Mouse (Mus musculus): ENCODE measurements at regions not wholly inside any gene's neighbourhood (a gene's known extent, or its start where the extent isn't known, plus 50 kb on each side); places are given as distances from the start of the nearest gene placed in this dataset.
A peak's percentile ranks its signal among the peaks of the same experiment; 100 is the strongest.

DNA sequence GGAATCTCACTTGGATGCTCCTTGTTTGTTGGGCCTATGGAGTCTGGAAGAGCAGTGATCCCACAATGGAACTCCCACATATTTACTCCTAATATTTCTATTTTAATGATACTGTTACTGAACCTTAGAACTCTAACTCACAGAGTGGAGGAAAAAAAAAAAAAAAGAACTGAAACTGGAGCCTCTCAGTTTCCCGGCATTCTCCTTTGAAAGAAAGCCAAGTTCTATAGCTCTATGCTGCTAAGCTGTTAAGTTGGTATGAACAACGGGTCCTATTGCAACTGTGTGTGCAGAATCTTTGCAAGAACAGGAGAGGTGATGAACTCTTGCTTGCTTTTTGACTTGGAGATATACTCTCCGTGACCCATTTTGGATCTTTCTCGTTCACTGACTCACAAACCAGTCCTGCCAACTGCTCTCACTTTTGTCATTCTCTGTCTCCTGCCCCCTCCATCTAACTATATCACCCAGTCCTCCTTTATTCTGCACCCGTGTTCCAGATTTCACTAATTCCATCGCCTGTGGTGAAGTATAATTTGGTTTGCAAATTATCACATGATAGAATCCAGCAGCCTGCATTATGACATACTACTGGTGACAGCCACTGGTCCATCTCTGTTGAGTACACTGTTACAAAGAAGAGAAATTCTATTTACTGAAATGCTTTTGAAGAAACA lies 92.6 kb upstream of the Ctsc start:
- WGBS, result 66% methylated on average over 6 of the region's 6 CpGs
- H3K4me3 ChIP-seq (ENCODE audit: low read depth, low read length), result no peak overlapping the region

DNA sequence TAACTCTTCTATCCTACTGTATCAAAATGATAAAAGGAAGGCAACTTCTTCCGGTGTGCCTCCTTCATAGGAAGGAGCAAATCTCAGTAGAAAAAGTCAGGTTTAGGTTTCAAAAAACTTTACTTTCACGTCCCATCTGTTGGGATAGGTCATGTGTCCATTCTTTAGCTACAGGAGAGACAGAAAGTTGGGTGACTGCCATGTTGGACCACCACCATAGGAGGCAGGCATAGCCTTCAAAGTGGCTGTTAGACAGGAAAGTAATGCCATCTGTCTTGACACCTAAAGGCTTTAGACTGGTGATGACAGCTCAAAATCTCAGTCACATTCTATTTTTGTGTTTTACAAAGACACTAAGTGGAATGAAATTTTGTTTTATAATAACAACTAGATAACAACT lies 90.3 kb upstream of the Ctsc start:
- 78% methylated on average over 2 of the region's 2 CpGs for WGBS
- H3K4me1 ChIP-seq (ENCODE audit: control insufficient read depth, insufficient read depth, low read length), result no peaks in the 10 kb centered on the region
- H3K36me3 ChIP-seq (ENCODE audit: control insufficient read depth, insufficient read depth, low read length), result no peaks in the 10 kb centered on the region
- no peak overlapping the region for H3K27ac ChIP-seq (ENCODE audit: low read length)
- H3K9me3 ChIP-seq (replicated peaks; ENCODE audit: control insufficient read depth, low read length, poor library complexity, severe bottlenecking), result no peaks in the 10 kb centered on the region
- no peaks in the 10 kb centered on the region for H3K27me3 ChIP-seq (ENCODE audit: control insufficient read depth, insufficient read depth, low read depth, low read length)
- no peak overlapping the region for H3K4me3 ChIP-seq (ENCODE audit: low read depth, low read length)
- no peak for ATAC-seq
- H3K9ac ChIP-seq (ENCODE audit: low read depth, low read length), result no peak overlapping the region
- H3K4me2 ChIP-seq (ENCODE audit: low read length), result no peak overlapping the region

More for the DNA sequence above, 92.6 kb upstream of the Ctsc start:
- no peaks in the 10 kb centered on the region for H3K9me3 ChIP-seq (replicated peaks; ENCODE audit: control insufficient read depth, low read length, poor library complexity, severe bottlenecking)
- H3K4me2 ChIP-seq (ENCODE audit: low read length), result no peak overlapping the region
- H3K36me3 ChIP-seq (ENCODE audit: control insufficient read depth, insufficient read depth, low read length), result no peaks in the 10 kb centered on the region
- no peak for ATAC-seq
- H3K27me3 ChIP-seq (ENCODE audit: control insufficient read depth, insufficient read depth, low read depth, low read length), result no peaks in the 10 kb centered on the region
- H3K9ac ChIP-seq (ENCODE audit: low read depth, low read length), result no peak overlapping the region
- no peaks in the 10 kb centered on the region for H3K4me1 ChIP-seq (ENCODE audit: control insufficient read depth, insufficient read depth, low read length)
- H3K27ac ChIP-seq (ENCODE audit: low read length), result no peak overlapping the region

DNA sequence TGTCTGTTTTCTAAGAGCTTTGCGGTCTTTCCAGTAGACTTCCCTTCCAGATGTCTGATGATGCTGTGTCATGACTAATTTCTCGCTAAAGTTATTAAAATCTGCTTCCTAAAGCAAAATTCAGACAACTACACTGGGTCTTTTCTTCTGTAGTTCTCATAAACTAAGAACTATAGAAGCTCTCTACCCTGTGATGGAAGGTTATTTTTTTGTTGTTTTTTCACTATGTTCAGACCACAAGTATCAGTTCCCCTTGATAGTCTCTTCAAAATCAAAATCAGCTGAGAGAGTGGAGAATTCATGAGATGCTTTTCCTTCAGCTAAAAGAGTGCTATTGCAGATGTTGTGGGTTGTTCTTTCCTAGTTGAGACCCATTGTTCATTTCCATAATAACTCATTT lies 85.1 kb upstream of the Ctsc start:
- no peaks in the 10 kb centered on the region for H3K4me1 ChIP-seq (ENCODE audit: control insufficient read depth, insufficient read depth, low read length)
- no peak overlapping the region for H3K27ac ChIP-seq (ENCODE audit: low read length)
- no peak overlapping the region for H3K4me3 ChIP-seq (ENCODE audit: low read depth, low read length)
- WGBS, result 94% methylated on average over 2 of the region's 2 CpGs
- H3K9me3 ChIP-seq (replicated peaks; ENCODE audit: control insufficient read depth, low read length, poor library complexity, severe bottlenecking), result no peaks in the 10 kb centered on the region
- ATAC-seq, result no peak
- H3K27me3 ChIP-seq (ENCODE audit: control insufficient read depth, insufficient read depth, low read depth, low read length), result no peaks in the 10 kb centered on the region
- no peak overlapping the region for H3K4me2 ChIP-seq (ENCODE audit: low read length)
- H3K36me3 ChIP-seq (ENCODE audit: control insufficient read depth, insufficient read depth, low read length), result no peaks in the 10 kb centered on the region
- no peak overlapping the region for H3K9ac ChIP-seq (ENCODE audit: low read depth, low read length)

DNA sequence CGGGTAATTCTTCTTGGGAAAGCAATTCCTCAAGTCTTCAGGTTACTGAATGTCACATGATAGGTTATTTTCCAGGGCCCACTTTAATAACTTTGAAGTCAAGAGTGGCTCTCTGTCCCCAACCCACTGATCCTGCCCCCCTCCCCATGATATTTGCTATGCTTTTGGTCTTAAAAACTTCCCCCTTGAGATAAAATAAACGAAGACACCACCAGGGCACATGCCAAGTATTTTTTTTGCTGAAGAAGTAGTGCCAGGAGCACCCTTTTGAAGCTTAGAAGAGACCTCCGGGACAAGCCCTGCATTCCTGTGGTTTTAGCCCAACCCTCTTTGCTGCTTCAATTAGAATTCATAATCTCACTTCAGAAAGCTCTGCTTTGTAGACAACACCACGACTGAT lies 78.8 kb upstream of the Ctsc start:
- ATAC-seq, result no peak
- no peak overlapping the region for H3K4me3 ChIP-seq (ENCODE audit: low read depth, low read length)
- no peaks in the 10 kb centered on the region for H3K9me3 ChIP-seq (replicated peaks; ENCODE audit: control insufficient read depth, low read length, poor library complexity, severe bottlenecking)
- H3K4me1 ChIP-seq (ENCODE audit: control insufficient read depth, insufficient read depth, low read length), result no peaks in the 10 kb centered on the region
- no peak overlapping the region for H3K27ac ChIP-seq (ENCODE audit: low read length)
- no peak overlapping the region for H3K4me2 ChIP-seq (ENCODE audit: low read length)
- H3K9ac ChIP-seq (ENCODE audit: low read depth, low read length), result no peak overlapping the region
- H3K36me3 ChIP-seq (ENCODE audit: control insufficient read depth, insufficient read depth, low read length), result no peaks in the 10 kb centered on the region
- 44% methylated on average over 4 of the region's 4 CpGs for WGBS
- H3K27me3 ChIP-seq (ENCODE audit: control insufficient read depth, insufficient read depth, low read depth, low read length), result no peaks in the 10 kb centered on the region

DNA sequence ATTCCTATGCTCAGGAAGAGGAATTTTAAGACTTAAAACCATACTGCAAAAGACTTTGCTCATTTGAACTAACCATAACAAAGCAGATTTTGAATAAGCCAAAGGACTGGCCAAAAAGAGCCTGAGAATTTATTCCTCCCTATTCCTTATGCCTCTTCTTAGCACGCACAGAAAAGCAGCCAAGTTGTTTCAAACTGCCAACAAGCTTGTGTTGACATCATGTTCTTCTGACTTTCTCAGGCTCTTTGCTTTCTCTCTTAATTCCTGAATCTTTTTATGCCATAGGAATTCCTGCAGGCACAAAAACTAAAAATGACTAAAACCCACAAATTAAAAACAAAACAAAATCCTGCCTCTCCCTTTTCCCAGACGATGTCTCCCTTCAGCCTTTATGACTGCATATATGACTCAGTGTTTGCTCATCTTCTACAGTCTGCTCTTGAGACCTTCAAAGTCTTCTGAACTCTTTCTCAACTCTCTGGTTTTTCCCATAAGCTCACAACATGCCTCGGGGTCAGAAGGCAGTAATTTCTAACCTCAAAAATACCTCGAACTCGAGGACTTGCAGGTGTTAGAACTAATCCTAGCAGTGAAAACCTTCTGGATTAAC lies 77.9 kb upstream of the Ctsc start:
- Histone ChIP-seq H3K9me3 (replicated peaks; ENCODE audit: control insufficient read depth, low read length, poor library complexity, severe bottlenecking) (no peaks in the 10 kb centered on the region), H3K4me2 (ENCODE audit: low read length) (no peak overlapping the region), H3K36me3 (ENCODE audit: control insufficient read depth, insufficient read depth, low read length) (no peaks in the 10 kb centered on the region), H3K27me3 (ENCODE audit: control insufficient read depth, insufficient read depth, low read depth, low read length) (no peaks in the 10 kb centered on the region), H3K4me3 (ENCODE audit: low read depth, low read length) (no peak overlapping the region), H3K27ac (ENCODE audit: low read length) (no peak overlapping the region), H3K4me1 (ENCODE audit: control insufficient read depth, insufficient read depth, low read length) (no peaks in the 10 kb centered on the region), H3K9ac (ENCODE audit: low read depth, low read length) (no peak overlapping the region)
- ATAC-seq, result no peak
- 86% methylated on average over 5 of the region's 5 CpGs for WGBS

DNA sequence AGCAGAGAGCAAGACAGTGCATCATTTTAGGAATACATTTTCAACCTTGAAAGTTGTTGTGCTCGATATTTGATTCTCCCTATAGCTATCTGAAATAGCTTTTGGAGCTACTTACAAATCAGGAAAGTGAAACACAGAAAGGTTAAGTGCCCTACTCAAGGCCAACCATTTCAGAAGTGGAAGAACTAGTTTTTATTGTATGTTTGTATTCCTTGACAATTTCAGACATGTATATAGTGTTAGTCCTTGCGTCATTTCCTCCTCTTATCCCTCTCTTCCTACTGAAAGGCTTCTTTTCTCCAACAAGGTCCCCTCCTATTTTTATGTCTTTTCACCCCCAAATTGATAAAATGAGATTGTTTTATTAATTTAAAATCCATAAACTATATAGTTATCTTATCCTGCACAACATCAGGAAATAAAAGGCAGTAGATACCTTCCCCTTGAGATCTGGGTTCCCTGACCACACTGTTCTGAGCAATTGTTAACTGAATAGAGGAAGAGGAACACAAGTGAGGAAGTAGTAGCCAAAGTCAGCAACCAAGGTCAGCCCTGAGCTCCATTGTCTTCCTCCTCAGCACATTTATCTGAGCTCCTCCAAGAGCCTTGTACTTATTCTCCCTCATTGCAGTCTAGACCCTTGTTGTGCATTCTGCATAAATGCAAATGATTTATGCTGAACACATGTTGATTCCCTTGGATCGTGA lies 76.1 kb upstream of the Ctsc start:
- Histone ChIP-seq H3K4me2 (ENCODE audit: low read length) (no peak overlapping the region), H3K27ac (ENCODE audit: low read length) (no peak overlapping the region), H3K4me3 (ENCODE audit: low read depth, low read length) (no peak overlapping the region), H3K4me1 (ENCODE audit: control insufficient read depth, insufficient read depth, low read length) (peaks cover 3% of the 10 kb centered on the region; the same call in 1 of the 2 replicates), H3K9ac (ENCODE audit: low read depth, low read length) (no peak overlapping the region), H3K9me3 (replicated peaks; ENCODE audit: control insufficient read depth, low read length, poor library complexity, severe bottlenecking) (no peaks in the 10 kb centered on the region), H3K27me3 (ENCODE audit: control insufficient read depth, insufficient read depth, low read depth, low read length) (no peaks in the 10 kb centered on the region), H3K36me3 (ENCODE audit: control insufficient read depth, insufficient read depth, low read length) (no peaks in the 10 kb centered on the region)
- ATAC-seq, result no peak
- 88% methylated on average over 3 of the region's 3 CpGs for WGBS

DNA sequence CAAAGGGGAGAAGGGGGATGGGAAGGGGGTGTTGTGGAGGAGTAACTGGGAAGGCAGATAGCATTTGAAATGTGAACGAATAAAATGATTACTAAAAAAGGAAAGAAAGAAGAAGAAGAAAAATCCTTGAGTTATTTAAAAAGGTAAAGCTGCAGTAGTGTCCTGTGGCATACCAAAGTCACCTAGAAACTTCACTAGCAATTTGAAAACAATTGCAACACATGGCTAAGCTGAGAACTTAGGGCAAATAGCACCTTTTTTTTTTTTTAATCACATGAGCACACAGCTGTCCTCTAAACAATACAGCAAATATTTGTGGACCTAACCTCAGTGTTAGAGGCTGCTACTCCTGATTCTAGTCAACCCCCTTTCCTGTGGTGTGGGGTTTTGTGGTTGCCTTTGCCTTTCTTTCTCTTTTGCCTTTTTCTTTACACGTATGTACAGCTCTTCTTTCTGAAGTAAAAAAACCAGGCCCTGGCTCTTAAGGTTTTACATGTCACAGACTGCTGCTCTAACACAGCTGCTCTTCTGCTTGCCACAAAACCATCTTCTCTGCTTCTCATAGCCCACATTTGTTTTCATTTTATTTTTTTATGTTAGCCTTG lies 71.6 kb upstream of the Ctsc start:
- ATAC-seq, result no peak
- no peak overlapping the region; the same call in 1 of the 2 replicates for H3K4me2 ChIP-seq (ENCODE audit: low read length)

DNA sequence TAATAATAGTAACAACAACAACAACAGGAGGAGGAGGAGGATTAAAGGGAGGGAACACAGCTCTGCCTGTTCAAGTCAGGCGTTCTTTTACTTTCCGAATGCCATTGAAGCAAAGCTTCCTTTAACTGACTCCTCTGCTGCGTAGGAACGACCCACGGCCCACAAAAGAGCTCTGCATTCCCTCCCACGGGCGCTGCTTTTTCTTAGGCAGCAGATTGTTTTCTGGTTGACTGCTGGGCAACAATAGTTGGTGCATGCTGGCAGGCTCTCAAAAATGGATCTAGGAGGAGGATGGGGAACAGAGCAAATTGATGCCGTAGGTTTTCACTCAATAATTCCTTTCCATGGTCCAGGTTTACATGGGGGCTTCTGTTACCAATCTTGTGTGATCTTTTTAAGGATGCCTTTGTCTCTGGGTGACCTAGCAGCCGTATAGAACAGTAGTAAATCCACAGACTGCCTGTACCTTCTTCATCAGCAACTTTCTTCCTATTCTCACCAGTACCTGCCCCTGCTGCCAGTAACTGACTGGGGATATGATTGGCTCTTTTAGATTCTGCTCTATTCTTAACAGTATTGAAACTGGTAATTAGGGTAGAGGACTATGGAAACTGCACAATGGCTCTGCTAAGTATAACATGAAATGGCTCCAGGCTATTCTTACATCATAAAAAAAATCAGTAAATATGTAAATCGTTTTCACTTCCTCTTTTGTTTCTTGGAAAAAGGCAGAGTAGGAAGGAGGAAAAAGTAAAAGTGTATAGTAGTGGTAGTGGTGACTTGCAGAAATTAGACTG lies 70.8 kb upstream of the Ctsc start:
- 9% methylated on average over 10 of the region's 10 CpGs for WGBS
- no peaks in the 10 kb centered on the region for H3K9me3 ChIP-seq (replicated peaks; ENCODE audit: control insufficient read depth, low read length, poor library complexity, severe bottlenecking)
- H3K36me3 ChIP-seq (ENCODE audit: control insufficient read depth, insufficient read depth, low read length), result no peaks in the 10 kb centered on the region
- 0 out of 2 replicates have a peak overlapping the region, but pooled peaks have one; percentile 28 for H3K27ac ChIP-seq (ENCODE audit: low read length)
- no peak overlapping the region for H3K9ac ChIP-seq (ENCODE audit: low read depth, low read length)
- H3K4me2 ChIP-seq (ENCODE audit: low read length), result peak overlapping the region; percentile 10
- ATAC-seq, result peak; percentile 60
- no peak overlapping the region for H3K4me3 ChIP-seq (ENCODE audit: low read depth, low read length)
- no peaks in the 10 kb centered on the region for H3K27me3 ChIP-seq (ENCODE audit: control insufficient read depth, insufficient read depth, low read depth, low read length)
- peaks cover 7% of the 10 kb centered on the region; the same call in 1 of the 2 replicates for H3K4me1 ChIP-seq (ENCODE audit: control insufficient read depth, insufficient read depth, low read length)

More for the DNA sequence above, 71.6 kb upstream of the Ctsc start:
- H3K9me3 ChIP-seq (replicated peaks; ENCODE audit: control insufficient read depth, low read length, poor library complexity, severe bottlenecking), result no peaks in the 10 kb centered on the region
- H3K27ac ChIP-seq (ENCODE audit: low read length), result no peak overlapping the region
- H3K4me3 ChIP-seq (ENCODE audit: low read depth, low read length), result no peak overlapping the region
- H3K36me3 ChIP-seq (ENCODE audit: control insufficient read depth, insufficient read depth, low read length), result no peaks in the 10 kb centered on the region
- H3K4me1 ChIP-seq (ENCODE audit: control insufficient read depth, insufficient read depth, low read length), result peaks cover 7% of the 10 kb centered on the region; the same call in 1 of the 2 replicates
- no peak overlapping the region for H3K9ac ChIP-seq (ENCODE audit: low read depth, low read length)
- WGBS, result 45% methylated on average over 2 of the region's 2 CpGs
- H3K27me3 ChIP-seq (ENCODE audit: control insufficient read depth, insufficient read depth, low read depth, low read length), result no peaks in the 10 kb centered on the region

Data from midbrain, embryonic 16.5 days (tissue).